Mouse (Mus musculus) G1E (cell line): ENCODE measurements around the gene Eif4a2. TPM values are rescaled to one million over a fixed set of nuclear protein-coding genes. Genes with fewer than 3 reads are reported as not detected.
"Not testable (repeated sequence)": the region's sequence is repeated elsewhere in the genome, so short reads cannot be mapped to it uniquely, and the experiment has no call there.

Experiments
- ATAC-seq: 2 replicates; pipeline ENCODE4 v1.8.0; 2016; ENCODE audit warnings: mild to moderate bottlenecking; ENCODE audit not compliant: insufficient number of reproducible peaks, poor library complexity, low FRiP score, severe bottlenecking; ENCODE audit errors: extremely low read depth
- DNase-seq: peaks from one replicate; pipeline ENCODE4 v3.0.0; 2012; ENCODE audit warnings: low spot score
- H3K27me3 ChIP-seq: 2 replicates; pipeline ENCODE4 v1.6.1; 2012; ENCODE audit warnings: mild to moderate bottlenecking, low read length, inconsistent platforms; ENCODE audit not compliant: insufficient read depth
- H3K36me3 ChIP-seq: replicated peaks from 2 replicates; pipeline ENCODE3; 2012; ENCODE audit warnings: mild to moderate bottlenecking, inconsistent platforms
- H3K4me1 ChIP-seq: 2 replicates; pipeline ENCODE4 v1.6.1; 2012; ENCODE audit warnings: low read depth, low read length, inconsistent platforms, mixed read lengths; ENCODE audit not compliant: insufficient read depth
- H3K4me3 ChIP-seq: 2 replicates; pipeline ENCODE4 v1.5.1; 2012; ENCODE audit warnings: low read depth, mild to moderate bottlenecking, inconsistent platforms, low read length, moderate library complexity, mixed read lengths
- H3K9me3 ChIP-seq: replicated peaks from 2 replicates; pipeline ENCODE4 v1.6.1; 2012; ENCODE audit warnings: inconsistent platforms
- CTCF ChIP-seq: IDR thresholded peaks from 2 replicates; pipeline ENCODE4 v1.5.1; 2012; ENCODE audit warnings: low read depth, low read length, inconsistent platforms, mixed read lengths
- GATA1 ChIP-seq: IDR thresholded peaks from 2 replicates; pipeline ENCODE4 v1.6.1; 2012; ENCODE audit warnings: borderline replicate concordance, low read length, inconsistent platforms, mixed read lengths
- GATA2 ChIP-seq: IDR thresholded peaks from 2 replicates; pipeline ENCODE4 v1.6.1; 2012; ENCODE audit warnings: low read depth, low read length, inconsistent platforms, borderline replicate concordance
- POLR2AphosphoS5 ChIP-seq: IDR thresholded peaks from 2 replicates; pipeline ENCODE4 v1.6.1; 2012; ENCODE audit warnings: low read depth, low read length, inconsistent platforms; ENCODE audit not compliant: insufficient replicate concordance
- TAL1 ChIP-seq: conservative IDR thresholded peaks from 2 replicates; pipeline ENCODE4 v1.6.1; 2012; ENCODE audit warnings: low read depth, low read length, inconsistent platforms, mixed read lengths
- polyA plus RNA-seq: library from polyadenylated mRNA; stranded (reverse); fragments of >175 nt; gene quantifications from 2 replicates; pipeline ENCODE4 v1.2.3, GENCODE M21; 2012
- total RNA-seq, 2 experiments: library from RNA; stranded (forward) in 1 of 2; stranded (reverse) in 1 of 2; fragments of 200-1000 nt in 1 of 2; fragments of >200 nt in 1 of 2; fragmentation: Nextera tagmentation in 1 of 2; gene quantifications; 2 replicates each; pipeline ENCODE4 v1.2.3; 2014 to 2017

The Eif4a2 gene
- 776 and 797 TPM in 2 replicates for total RNA-seq (2014; fragmentation: Nextera tagmentation)
- total RNA-seq (2017) = 849 and 913 TPM in 2 replicates
- polyA plus RNA-seq = 8.4 and 10.5 TPM in 2 replicates

GRCm38 (mm10) chr16:23107231-23107942 lies at the start of gene Eif4a2:
Eif4a2 (plus strand) TSS chr16:23107444.
- TF ChIP-seq POLR2AphosphoS5 = no peak; the same call in 1 of the 2 replicates
- no peak for TF ChIP-seq GATA1
- no peak for TF ChIP-seq TAL1
- TF ChIP-seq GATA2 = no peak
- TF ChIP-seq CTCF = no peak
- DNase-seq (peak; percentile 82), ATAC-seq (peak; percentile 67)
- H3K4me3 ChIP-seq = peak within 1 kb of the TSS; percentile 97
- peaks cover 35% of the 10 kb centered on the region for H3K4me1 ChIP-seq
- no peaks in the 10 kb centered on the region for H3K27me3 ChIP-seq
- H3K9me3 ChIP-seq = no peaks in the 10 kb centered on the region
- H3K36me3 ChIP-seq = peaks cover 41% of the 10 kb centered on the region

GRCm38 (mm10) chr16:23057668-23058447 lies 49.4 kb upstream of the Eif4a2 start, which contains the start of gene Kng1:
Kng1 (plus strand) TSS chr16:23057865.
- not testable (repeated sequence) for DNase-seq, ATAC-seq, H3K4me3 ChIP-seq

GRCm38 (mm10) chr16:23059630-23060029 lies 47.6 kb upstream of the Eif4a2 start:
- not testable (repeated sequence) for H3K9me3 ChIP-seq, H3K4me3 ChIP-seq, H3K4me1 ChIP-seq, H3K36me3 ChIP-seq, DNase-seq, ATAC-seq, H3K27me3 ChIP-seq

More at GRCm38 (mm10) chr16:23057668-23058447, 49.4 kb upstream of the Eif4a2 start, which contains the start of gene Kng1:
- H3K9me3 ChIP-seq, H3K36me3 ChIP-seq, H3K4me1 ChIP-seq, H3K27me3 ChIP-seq: not testable (repeated sequence)

DNA sequence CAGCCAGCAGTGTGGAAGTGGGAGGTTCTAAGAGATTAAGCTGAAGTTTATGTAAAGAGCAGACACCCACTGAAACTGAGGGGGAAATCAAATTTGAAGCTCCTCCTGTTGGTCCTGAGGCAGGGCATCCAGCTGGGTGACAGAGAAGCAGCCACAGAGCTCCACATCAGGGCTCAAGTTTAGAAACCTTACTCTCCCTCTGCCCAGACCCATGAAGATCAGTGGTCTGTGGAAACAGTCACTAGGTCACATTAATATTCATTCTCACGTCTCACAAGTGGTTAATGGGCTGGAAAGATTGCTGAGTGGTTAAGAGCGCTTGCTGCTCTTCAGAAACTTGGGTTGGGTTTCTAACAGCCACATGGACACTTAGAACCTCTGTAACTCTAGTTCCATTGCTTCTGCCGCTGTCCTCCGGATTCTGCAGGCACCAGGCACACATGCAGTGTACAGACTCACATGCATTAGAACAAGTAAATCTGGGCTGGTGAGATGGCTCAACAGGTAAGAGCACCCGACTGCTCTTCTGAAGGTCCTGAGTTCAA lies 46.4 kb upstream of the Eif4a2 start:
- DNase-seq, H3K9me3 ChIP-seq, H3K27me3 ChIP-seq, H3K36me3 ChIP-seq, ATAC-seq, H3K4me3 ChIP-seq, H3K4me1 ChIP-seq: not testable (repeated sequence)

DNA sequence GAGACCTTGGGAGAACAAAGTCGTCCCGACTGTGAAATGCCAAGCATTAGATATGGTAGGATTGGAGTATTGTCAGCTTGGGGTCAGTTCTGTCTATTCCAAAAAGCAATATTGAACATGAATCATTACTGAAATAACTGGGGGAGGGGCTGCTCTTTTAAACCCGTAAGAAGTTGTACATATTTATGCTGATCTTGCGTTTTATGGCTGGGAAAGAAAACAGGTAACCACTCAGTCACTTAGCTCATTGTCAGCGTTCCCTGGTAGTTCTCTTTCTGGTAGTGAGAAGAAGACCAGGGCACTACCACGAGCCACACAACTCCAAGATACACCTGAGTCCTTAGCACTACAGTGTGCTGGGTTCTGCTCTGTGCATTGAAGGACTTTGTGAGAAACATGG lies 29.7 kb upstream of the Eif4a2 start:
- not testable (repeated sequence) for H3K4me1 ChIP-seq, H3K4me3 ChIP-seq, H3K36me3 ChIP-seq, H3K27me3 ChIP-seq, ATAC-seq, H3K9me3 ChIP-seq, DNase-seq

DNA sequence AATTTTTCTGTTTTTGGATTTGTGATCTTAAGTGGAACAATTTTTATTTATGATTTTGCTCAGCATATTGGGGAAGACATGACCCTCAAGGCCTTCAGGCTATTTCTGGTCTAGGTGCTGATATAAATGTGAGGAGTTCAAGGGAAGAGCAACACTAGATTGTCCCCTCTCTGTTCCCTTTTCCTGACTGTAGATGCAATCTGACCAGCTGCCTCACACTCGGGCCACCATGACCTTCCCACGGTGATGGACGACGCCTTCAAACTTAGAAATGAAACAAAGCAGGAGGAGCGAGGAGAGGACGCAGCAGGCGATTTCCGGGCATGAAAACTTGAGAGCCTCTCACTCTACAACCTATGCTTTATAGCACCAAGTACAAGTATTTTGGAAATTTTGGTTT lies 20.1 kb upstream of the Eif4a2 start:
- H3K9me3 ChIP-seq, ATAC-seq, H3K4me3 ChIP-seq, H3K36me3 ChIP-seq, DNase-seq, H3K4me1 ChIP-seq: not testable (repeated sequence)
- peaks cover 15% of the 10 kb centered on the region for H3K27me3 ChIP-seq

GRCm38 (mm10) chr16:23087712-23088111 lies 19.5 kb upstream of the Eif4a2 start:
- H3K9me3 ChIP-seq, H3K4me1 ChIP-seq, ATAC-seq, H3K36me3 ChIP-seq, H3K4me3 ChIP-seq: not testable (repeated sequence)
- peaks cover 15% of the 10 kb centered on the region for H3K27me3 ChIP-seq
- DNase-seq = peak; percentile 21

- not testable (repeated sequence) for H3K4me3 ChIP-seq, H3K36me3 ChIP-seq, DNase-seq, H3K4me1 ChIP-seq, H3K9me3 ChIP-seq, ATAC-seq
- peaks cover 16% of the 10 kb centered on the region for H3K27me3 ChIP-seq
These were observed 18.8 kb upstream of the Eif4a2 start for GRCm38 (mm10) chr16:23088491-23088890.

DNA sequence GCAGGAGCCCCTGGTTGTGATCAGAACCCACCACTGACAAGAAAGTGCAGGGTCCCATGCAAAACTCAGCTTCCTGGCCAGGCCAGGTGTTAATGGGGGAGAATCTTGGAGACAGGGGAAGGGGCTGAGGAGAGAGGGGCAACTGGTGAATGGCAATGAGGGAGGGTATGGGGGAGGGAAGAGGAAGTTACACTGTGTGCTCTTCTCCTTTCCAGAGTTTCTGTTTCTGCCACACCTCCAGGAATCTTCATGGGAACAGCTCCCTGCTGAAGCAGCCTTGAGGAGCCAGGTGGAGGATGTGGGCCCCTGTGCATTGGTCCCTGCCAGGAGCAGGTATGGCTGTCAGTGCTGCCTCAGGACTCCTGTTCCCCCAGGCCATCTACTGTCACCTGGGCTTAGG lies 15.9 kb upstream of the Eif4a2 start:
- peaks cover 15% of the 10 kb centered on the region for H3K27me3 ChIP-seq
- not testable (repeated sequence) for H3K9me3 ChIP-seq, H3K4me3 ChIP-seq, H3K36me3 ChIP-seq, H3K4me1 ChIP-seq, ATAC-seq, DNase-seq
